Mouse (Mus musculus) ES-E14 (cell line): ENCODE results near the gene Ntrk2.

Source experiments
- CHD2 ChIP-seq: IDR thresholded peaks from 2 replicates; pipeline ENCODE4 v1.6.1; 2014; ENCODE audit warnings: mild to moderate bottlenecking, low read depth, low read length, inconsistent platforms
- HCFC1 ChIP-seq: IDR thresholded peaks from 2 replicates; pipeline ENCODE4 v1.6.1; 2012; ENCODE audit warnings: low read length, inconsistent platforms, borderline replicate concordance; ENCODE audit not compliant: insufficient read depth
- MAFK ChIP-seq: IDR thresholded peaks from 2 replicates; pipeline ENCODE4 v1.6.1; 2014; ENCODE audit warnings: mild to moderate bottlenecking, low read depth, low read length, inconsistent platforms; ENCODE audit not compliant: insufficient read depth
- ZNF384 ChIP-seq: IDR thresholded peaks from 2 replicates; pipeline ENCODE4 v1.6.1; 2012; ENCODE audit warnings: low read depth, low read length, inconsistent platforms

DNA sequence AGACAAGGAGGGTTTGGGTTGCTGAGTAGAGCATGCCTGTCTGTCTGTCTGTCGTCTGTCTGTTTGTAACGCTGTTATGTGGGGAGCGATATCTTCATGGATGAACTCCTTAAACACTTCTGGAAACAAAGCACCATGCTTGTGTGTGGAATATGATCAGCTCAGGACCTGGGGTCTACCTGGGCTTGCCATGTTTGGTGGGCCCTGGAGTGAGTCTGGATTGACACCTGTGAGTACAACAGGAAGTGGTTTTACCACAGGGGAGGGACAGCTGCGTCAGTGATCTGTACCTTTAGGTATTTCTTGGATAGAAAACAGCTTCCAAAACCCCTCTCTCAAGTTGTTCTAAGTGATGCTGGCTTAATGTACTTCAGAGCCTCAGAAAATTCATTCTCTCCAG is 222.2 kb downstream of the Ntrk2 start:
- TF ChIP-seq HCFC1 (no peak), CHD2 (no peak), MAFK (no peak), ZNF384 (no peak)
